Mouse (Mus musculus): Measurements from ENCODE around the gene Fbxl7.

Gene Fbxl7

DNA sequence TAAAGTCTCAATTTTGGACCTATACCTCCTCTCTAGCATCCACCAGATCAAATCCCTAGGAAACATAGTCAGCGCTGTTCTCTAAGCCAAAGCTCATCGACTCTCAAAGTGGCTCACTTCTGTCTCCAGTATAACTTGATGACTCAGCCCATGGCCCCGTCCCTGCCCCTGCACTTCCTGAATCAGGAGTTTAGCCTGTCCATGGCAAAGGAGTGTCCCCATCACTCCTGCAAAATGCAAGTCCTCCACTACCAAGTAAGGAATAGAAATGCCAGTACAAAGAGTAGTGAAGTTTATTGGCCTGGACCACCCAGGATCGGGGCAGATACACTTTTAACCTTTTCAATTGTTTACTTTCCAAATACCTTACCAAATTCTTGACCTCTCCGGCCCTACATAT, 91.3 kb downstream of the Fbxl7 start:
- no peak for DNase-seq

DNA sequence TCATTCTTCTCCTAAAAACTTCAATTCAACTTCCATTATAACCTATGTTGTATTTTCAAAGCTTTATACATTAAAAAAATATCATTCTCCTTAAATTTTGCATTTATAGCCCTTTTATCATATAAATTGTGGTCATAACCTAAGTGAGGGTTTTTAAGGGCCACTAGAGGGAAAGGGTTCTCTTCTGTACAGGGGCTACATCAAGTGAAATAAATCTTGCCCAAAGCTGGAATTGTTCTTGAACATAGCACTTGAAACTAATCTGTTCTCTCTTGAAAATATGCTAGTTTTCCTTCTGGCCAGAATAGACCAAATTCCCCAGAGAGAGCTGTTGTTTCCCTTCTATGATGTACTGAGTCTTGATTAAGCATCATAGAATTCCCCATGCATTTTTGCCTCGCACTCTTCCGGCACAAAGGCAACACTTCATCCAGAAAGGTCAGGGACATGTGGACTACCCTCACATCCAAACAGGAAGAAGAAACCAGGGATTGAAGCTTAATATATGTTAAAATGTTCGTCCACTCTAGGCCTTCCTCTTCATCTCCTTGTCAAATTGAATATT, 95.8 kb downstream of the Fbxl7 start:
- DNase-seq = no peak

DNA sequence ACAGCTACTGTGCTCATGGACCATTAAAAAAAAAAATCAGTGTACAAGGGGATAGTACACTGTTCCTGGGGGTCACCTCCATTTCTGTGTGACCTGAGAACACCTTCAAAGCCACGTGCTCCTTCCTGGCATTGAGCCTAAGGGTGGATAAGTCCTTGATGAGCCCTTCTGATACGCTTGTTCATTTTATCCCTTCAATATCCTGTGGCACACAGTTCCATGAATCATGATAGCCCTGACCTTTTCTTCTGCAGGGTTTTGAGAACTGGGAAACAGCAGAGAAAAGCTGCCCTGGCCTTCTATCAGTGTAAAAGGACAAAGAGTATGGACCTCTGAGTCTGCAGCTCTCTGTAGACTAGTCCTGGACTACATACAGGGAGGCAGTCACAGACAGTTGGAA, 99.4 kb downstream of the Fbxl7 start:
- DNase-seq = no peak

DNA sequence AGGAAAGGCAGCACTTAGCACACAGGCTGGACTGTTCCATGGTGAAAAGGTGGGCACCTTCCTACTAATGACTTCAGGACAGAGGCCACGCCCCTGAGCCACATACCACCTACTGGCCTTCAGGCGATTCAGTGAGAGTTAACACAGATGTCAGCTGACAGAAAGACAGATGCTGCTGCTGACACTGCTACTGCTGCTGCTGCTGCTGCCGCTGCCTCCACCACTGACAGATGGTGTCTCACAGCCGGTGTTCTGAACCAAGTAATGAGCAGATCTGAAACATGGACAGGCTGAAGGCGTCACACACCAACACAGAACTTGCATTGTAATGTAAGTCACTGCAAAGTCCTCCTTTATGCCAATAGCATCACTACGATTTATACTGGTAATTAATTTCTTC, 99.9 kb downstream of the Fbxl7 start:
- no peak for DNase-seq

DNA sequence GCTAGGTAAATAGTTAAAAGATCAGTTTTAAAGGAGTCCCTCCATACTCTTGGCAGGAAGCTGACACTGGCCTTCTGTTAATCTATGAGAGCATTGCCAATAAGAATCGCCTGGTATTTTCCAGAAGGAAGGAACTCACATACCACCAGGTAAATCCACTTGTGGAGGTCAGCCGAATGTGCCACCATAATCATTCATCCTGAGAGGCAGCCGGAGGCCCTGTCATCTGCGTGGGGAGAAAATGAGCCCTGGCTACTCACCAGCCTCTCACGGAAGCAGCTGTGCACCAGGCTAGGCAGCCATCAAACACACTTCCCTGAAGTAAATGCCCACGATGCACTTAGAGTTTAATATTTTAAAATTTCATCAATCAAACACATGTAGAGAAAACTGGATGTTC, 108.2 kb downstream of the Fbxl7 start:
- DNase-seq = no peak

DNA sequence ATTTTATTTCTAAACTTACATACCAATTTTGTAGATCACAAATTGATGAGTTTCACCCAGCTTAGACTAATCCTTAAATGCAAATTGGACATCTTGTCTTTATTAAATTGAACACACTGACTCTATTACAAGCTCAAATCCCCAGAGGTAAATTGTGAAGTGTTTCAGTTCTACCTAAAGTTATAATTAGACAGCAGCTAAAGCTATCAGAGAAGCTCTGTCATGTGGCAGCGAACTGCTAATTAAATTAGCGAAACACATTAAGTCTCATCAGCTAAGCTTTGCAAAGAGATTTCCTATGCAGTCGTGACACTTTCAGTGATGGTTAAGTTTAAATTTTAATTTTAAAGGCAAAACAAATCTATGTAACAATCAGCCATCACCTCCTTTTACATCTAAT, 114.8 kb downstream of the Fbxl7 start:
- no peak for DNase-seq

DNA sequence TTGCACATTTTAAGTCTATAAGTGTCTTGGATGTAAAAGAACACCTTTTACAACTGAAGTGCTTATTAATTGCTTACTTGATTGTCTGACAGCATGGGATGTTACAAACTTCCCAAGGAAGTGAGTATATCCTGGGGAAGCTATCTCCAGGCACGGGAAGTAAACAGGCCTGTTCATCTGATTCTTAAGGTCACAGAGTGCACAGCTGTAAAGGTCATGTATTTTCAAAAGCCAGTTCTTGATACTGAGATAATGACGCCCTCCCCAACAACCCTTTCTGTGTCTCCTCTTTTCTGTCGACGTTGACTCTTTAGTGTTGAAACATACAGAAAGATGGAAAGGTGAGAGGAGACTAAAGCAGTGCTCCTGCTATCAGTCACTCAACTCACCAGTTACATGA, 116.3 kb downstream of the Fbxl7 start:
- DNase-seq = no peak

DNA sequence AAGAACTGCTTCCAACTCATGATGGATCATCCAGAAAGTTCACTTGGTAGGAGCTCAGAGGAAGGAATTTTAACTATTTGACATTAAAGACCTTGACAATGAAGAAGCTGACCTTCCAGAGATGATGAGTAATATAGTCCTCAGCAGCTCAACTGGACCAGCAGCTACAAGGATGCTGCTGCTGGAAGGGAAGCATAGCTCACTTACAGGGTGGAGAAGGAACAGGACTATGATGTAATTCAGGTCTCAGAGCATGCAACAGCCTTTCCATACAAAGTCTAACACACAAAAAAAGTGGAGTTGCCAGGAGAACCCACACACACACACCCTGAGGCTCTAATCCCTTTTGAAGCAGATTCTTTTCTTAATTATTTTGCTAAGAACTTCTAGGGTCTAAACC, 119.7 kb downstream of the Fbxl7 start:
- DNase-seq = no peak

DNA sequence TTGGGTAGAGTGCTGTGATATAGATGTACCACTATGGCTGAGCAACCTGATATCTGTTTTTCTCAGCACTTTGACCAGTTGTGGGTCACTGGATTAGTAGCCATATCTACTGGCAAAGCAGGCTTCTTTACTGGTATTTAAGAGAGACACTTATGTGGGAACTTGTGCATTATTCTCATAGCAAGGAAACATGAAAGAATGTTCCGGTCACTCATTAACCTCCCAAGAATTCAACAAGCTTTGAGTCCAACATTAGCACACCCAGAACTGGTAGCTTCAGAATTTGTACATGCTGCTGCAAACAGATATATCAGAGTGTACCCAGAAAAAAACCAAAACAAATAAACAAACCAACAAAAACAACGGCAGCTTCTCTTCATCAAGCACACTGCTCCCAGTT, 120.5 kb downstream of the Fbxl7 start:
- DNase-seq = no peak

DNA sequence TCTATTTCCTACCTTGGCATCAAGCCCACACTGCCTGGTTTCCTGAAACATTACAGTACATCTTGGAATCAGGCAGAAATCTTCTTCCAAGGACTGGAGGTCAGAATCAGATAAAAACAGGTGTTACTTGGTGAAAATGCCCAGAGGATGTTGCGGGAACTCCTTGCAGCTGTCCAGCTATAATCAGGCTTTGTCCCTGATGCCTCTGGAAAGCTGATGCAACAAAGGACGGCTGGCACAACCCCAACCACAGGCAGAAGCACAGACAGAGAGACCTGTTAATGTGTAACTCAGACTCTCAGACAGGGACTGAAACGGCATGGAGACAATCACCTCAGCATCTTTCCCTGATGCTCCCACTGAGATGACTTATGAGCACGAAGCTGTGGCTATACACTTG, 133.7 kb downstream of the Fbxl7 start:
- DNase-seq = no peak

DNA sequence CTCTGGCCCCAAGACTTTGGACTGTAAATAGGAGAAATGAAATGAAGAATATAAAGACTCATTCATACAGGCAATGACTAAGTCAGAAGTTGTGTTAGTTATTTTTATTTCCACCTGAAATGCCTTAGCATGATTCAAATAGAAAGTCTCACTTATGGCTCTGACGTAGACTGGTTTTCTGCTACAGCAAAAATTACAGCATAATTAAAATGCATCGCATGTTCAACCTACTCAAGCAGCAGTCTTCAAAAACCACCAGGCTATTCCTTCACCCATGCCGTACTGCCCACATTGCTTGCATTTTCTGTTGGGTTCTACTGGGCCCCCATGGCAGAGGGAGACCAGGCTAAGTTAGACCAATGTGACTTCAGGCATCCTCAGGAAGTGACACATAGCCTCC, 146.9 kb downstream of the Fbxl7 start:
- DNase-seq = no peak

DNA sequence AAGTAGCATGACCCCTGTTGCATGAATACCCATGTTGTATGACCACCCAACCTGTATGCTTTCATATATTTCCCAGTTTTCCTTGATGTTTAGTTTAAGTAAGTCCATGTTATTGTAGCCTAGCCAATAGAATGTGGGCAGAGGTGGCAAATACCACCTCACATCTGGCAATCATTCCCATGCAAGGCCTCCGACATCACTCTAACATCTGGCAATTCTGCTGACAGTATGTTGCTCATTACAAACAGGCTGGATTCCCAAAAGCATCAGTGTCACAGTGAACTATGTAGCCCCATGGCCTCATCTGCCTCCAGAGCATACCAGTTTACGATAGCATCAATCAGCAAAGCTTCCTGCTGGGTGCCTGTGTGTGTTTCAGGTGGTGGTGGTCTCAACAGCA, 163.0 kb downstream of the Fbxl7 start:
- DNase-seq = no peak

DNA sequence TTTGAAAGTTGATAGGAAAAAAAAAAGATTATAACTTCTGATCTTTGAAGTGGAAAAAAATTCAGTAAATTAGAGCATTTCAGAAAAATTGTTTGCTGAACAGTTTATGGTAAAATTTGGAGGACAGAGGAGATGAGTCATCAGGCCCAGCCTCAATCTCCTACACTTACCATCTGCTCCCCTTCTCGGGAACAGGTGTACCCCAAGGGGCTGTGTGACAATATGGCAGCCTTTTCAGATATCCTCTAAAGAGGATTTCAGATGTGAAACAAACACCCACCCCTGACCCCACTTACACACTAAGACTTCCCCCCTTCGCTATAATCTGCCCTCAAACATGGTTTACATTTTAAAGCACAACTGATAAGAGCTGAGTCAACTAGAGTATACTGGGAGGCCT, 164.6 kb downstream of the Fbxl7 start:
- peak; percentile 20 for DNase-seq

DNA sequence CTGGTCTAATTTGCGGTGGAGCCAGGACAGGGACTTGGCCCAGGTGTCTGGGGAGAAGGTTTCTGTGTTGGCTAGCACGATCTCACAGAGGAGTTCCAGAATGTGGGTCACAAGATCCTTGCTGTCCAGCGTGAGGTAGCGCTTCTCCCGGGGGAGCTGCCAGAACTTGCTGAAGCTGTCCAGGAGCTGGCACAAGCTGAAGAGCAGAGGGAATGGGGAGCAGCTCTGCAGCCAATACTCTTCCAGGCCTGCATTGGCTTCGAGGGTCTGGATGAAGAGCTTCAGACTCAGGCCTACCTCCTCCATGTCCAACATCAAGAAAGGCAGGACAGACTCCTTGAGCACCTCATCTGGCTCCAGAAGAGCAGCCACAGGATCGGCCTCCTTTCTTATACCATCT, 166.0 kb downstream of the Fbxl7 start:
- peak; percentile 26 for DNase-seq

DNA sequence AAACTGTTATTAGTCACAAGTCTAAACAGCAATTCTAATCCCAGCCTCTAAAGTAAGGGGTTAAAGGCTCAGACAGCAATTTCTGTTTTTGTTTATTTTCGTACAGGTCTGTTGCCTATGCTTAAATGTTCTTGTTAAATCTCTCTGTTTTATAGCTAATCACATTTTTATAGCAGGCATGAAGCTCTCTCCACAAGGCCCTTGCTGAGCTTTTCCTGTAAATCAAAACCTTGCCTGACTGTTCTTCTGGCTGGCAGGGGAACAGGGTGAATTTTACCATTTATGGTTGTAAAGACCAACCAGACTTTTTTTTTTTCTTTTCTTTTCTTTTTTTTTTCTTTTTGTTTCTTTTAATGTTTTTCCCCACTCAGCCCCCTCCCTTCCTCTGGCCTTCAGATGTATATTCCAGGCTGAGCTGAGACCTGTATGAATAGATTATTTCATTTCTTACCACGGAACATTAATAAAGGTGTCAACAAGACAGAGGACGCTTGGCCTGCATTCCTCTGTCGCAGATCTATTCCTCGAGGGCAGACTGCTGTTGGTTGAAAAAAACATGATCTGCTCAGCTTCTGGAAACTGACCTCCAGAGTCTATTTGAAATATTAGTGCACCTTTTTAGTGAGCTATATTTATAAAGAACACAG, 176.9 kb downstream of the Fbxl7 start:
- DNase-seq = no peak

DNA sequence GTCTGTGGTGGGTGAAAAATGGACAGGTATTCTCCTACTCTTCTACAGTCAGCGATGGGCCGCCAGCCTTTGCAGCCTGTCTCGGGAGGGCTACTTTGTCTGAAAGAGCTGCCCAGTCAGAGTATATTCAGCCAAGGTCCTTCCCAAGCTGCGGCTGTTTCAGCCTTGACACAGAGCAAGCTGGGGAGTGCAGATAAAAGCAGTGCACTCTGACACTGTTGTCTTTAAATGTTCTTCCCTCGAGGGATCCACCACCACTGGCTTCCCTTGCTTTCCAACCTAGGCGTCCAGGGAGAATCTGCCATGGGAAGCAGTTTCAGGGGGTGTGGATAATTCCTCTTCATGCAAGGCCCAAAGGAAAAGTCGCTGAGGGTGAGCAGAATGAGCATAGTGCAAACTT, 177.4 kb downstream of the Fbxl7 start:
- no peak for DNase-seq

DNA sequence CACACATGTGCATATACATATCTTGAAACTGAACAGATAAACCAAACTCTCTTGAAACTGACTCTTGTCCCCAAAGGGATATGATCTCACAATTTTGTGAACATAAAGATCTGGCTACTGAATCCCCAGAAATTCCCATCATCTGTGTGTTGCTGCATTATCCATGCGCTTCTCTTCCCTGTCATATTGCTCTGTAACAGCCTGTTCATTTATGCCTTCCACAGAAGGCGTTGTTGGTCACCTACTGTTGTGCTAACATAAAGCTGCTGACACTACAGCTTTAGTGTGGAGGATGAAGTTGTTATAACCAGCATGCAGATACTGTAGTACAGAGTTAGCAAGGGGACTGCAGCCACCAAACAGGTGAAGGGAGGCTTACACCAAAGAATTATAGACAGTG, 179.2 kb downstream of the Fbxl7 start:
- no peak for DNase-seq

DNA sequence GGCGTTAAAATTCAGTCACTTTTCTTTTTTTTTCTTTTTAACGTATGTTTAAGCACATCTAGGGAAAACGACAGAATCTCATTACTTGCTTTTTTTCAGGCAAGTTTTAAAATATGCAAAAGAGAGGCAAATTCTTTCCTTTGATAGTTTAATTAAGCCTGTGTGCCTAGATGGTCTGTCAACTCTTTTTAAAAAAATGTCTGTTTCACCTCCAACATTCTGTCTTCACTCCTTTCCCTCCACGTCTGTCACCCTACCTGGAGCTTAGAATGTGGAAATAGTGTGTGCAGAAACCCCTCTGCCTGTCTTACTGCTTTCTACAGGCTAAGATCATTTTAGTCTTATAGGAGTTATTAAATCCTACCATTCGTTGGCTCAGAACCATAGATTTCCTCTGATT, 179.7 kb downstream of the Fbxl7 start:
- no peak for DNase-seq

DNA sequence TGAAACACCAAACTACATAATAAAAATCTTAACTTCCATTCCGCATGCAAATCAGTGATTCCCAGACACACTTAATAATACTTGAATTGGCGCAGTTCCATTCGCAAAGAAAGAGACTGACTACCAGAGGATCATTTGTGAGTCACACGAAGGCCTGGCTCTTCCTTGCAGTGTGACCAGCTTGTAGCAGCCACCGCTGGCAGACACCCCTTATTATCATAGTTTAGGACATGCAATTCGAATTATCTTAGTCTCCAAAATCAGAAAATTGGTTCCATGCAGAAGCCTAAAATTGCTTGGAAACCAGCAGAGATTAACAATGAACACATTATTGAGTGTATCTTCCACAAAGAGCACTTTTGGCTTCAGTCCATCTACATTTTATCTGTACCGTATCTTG, 183.1 kb downstream of the Fbxl7 start:
- DNase-seq = no peak

DNA sequence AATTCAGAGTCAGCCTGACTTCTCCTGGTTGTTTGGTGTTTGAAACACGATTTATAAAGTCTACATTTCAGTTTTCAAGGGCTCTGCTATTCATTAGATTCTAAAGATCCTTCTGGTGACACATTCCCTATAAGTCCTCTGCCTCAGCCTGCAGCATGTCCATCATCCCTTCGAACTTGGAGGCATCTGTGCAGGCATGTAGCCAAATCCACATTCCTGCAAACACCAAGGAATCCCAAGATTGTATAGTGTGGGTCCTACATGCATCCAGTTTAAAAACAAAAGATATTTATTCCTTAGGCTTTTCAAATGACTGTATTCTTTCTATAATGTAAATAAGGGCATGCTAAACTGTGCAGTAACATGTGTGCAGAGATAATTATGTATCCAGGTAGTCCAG, 190.4 kb downstream of the Fbxl7 start:
- no peak for DNase-seq

DNA sequence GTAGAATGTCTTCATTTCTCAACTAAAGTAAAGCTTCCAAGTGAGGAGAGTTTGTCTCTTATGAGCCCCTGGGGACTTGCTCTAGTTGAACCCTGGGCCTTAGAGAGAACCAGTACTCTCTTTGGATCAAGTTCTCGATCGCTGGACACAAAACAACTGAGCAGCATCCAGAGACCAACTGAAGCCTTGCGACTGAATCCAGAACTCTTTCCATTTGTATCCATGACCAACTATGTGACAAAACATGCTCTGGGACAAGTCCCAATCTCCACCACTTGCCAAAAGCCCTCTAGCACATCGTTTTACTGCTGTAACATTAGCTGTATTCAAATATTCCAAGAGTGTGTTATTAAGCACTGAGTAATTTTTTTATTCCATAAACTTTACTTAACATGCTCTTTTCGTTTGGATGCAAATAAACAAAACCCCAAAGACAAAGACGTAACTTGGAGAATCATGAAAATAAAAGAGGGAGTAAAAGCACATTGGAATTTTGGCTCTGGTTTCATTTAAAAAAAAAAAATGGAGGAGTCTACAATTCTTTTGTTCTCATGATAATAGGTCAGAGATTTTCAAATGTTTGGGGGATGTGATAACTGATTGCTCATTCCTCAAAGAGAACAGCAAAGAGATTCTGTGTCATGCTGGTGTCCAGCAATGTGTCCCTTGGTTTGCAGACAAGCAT, 192.1 kb downstream of the Fbxl7 start:
- no peak for DNase-seq

DNA sequence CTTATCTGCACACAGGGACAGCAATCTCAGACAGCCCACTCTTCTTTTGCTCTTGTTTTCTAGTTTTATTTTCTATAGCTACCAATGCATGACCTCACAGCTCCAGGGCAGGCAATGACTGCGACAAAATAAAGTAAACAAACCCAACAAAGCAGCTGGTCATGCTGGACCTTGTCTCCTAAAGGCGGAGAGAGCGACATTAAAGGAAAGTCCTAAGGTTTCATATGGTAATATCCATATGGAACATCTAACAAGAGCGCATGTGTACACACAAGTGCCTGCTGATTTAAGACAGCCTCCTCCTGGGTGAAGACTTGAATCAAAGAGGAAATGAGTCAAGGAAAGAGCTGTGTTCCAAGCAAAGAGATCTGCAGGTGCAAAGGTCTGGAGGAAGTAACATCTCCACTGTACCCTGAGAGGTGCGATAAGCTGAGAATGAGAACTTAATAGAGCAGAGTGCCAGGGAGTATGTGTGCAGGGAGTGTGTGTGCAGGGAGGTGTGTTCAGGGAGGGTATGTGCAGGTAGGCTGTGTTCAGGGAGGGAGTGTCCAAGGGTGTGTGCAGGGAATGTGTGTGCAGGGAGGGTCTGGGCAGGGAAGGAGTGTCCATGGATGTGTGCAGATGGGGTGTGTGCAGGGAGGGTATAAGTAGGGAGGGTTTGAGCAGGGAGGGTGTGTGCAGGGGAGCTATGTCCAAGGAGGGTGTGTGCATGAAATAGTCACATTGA, 193.3 kb downstream of the Fbxl7 start:
- no peak for DNase-seq

DNA sequence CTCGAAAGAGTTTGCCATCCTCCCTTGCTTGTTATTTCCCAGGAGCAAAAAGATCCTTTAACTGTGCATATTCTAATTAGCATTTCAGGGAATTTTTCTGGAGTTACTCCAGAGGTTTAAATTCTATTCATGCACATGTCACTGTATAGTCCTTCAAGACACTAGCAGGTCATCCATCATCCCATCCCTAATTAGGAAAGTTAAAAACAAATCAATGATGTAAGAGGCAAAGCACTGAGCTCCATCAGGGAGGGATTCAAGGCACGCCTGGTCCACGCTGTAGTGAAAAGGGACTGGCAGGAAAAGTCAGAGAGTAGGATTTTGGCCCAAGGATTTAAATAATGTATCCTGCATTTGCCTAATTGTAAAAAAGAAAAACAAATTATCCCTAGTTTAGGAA, 202.3 kb downstream of the Fbxl7 start:
- no peak for DNase-seq

DNA sequence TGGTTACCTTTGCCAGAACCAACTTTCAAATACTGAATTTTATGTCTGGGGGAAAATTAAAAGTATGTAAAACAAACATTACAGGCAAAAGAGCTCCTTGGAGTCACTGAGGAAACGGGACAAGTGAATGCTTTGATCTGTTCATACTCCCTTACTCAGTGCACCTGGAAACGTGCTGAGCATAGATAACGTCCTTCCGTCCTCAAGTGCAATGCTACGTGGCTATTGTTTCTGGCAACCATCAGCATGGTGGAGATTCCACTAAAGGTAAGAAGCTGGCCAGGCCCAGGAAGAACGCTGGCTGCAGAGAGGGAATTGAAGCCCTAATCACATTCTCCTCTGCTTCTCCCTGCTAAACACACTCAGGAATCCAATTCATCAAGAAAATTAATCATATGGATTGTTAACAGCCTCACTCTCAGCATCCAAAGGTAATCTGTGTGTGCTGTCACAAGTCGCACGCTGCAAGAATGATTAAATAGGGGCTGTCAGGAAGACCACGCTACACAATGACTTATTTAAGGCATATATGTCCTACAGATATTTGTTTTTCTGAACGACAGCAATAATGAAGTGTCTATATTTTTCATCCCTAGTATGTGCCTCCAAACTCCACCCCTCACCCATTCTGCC, 206.8 kb downstream of the Fbxl7 start:
- no peak for DNase-seq
